Mouse (Mus musculus): ENCODE measurements around the gene Defb23.

GRCm38 (mm10) chr2:152503950-152504349 lies 39.5 kb upstream of the Defb23 start:
- no peak for TF ChIP-seq CTCF (IDR thresholded peaks at IDR 0.05; ENCODE audit: low read depth, low read length)
- TF ChIP-seq POLR2A (IDR thresholded peaks at IDR 0.05; ENCODE audit: insufficient read depth, low read length): no peak

Data from ES-Bruce4 (cell line).